Mouse (Mus musculus) CH12.LX (cell line): Measurements from ENCODE around the gene Rtn1. TPM values are rescaled to one million over a fixed set of nuclear protein-coding genes. Genes with fewer than 3 reads are reported as not detected.

Experiments
- DNase-seq: peaks from one replicate; pipeline ENCODE4 v3.0.0-alpha.2; 2013; ENCODE audit errors: extremely low read depth
- H3K27ac ChIP-seq: 2 replicates; pipeline ENCODE4 v1.5.1; 2012; ENCODE audit warnings: low read depth, mild to moderate bottlenecking, control low read depth, moderate library complexity; ENCODE audit not compliant: insufficient read depth
- H3K27me3 ChIP-seq: replicated peaks from 2 replicates; pipeline ENCODE3; 2012; ENCODE audit warnings: inconsistent platforms
- H3K36me3 ChIP-seq, 2 experiments: replicated peaks in 1 of 2; 2 replicates each; pipeline versions ENCODE3 to v1.6.1; 2012; ENCODE audit warnings: inconsistent platforms in 1 of 2, low read length in 1 of 2, mild to moderate bottlenecking in 1 of 2, mixed read lengths in 1 of 2, moderate library complexity in 1 of 2; ENCODE audit not compliant: control insufficient read depth in 1 of 2, insufficient read depth in 1 of 2
- H3K4me1 ChIP-seq, 2 experiments: 2 replicates each; pipeline ENCODE4 v1.6.1; 2012; ENCODE audit warnings: inconsistent platforms in 1 of 2, moderate library complexity in 1 of 2; ENCODE audit not compliant: insufficient read depth in 2 of 2, control insufficient read depth in 1 of 2
- H3K4me2 ChIP-seq: 2 replicates; pipeline ENCODE4 v1.6.1; 2012; ENCODE audit warnings: low read depth, mild to moderate bottlenecking, control low read depth; ENCODE audit not compliant: poor library complexity, insufficient read depth, severe bottlenecking
- H3K4me3 ChIP-seq, 3 experiments: fragments of 150-350 bp in 1 of 3; sonication (generic) in 1 of 3; replicated peaks in 1 of 3; 2 replicates each; pipeline versions ENCODE3 to v1.5.1; 2011 to 2012; ENCODE audit warnings: low read depth in 2 of 3, low read length in 2 of 3, mild to moderate bottlenecking in 2 of 3, moderate library complexity in 2 of 3, control low read depth in 1 of 3, improper control_type of control experiment in 1 of 3, inconsistent platforms in 1 of 3, mixed read lengths in 1 of 3; ENCODE audit not compliant: poor library complexity in 1 of 3
- H3K79me2 ChIP-seq: replicated peaks from 2 replicates; pipeline ENCODE4 v1.6.1; 2012; ENCODE audit warnings: mild to moderate bottlenecking, moderate library complexity; ENCODE audit not compliant: control insufficient read depth, poor library complexity, insufficient read depth, severe bottlenecking; ENCODE audit errors: extremely low read depth
- H3K9ac ChIP-seq: 2 replicates; pipeline ENCODE4 v1.6.1; 2012; ENCODE audit warnings: low read depth, mild to moderate bottlenecking, control low read depth, moderate library complexity; ENCODE audit not compliant: insufficient read depth
- H3K9me3 ChIP-seq: replicated peaks from 2 replicates; pipeline ENCODE3; 2012; ENCODE audit warnings: low read length, inconsistent platforms, mixed read lengths
- CHD1 ChIP-seq: IDR thresholded peaks from 2 replicates; pipeline ENCODE4 v1.6.1; 2012; ENCODE audit warnings: low read depth, low read length, improper control_type of control experiment, inconsistent platforms
- CTCF ChIP-seq, 2 experiments: IDR thresholded peaks in 1 of 2; conservative IDR thresholded peaks in 1 of 2; 2 replicates each; pipeline ENCODE4 v1.5.1; 2011 to 2012; ENCODE audit warnings: low read depth in 2 of 2, low read length in 2 of 2, improper control_type of control experiment in 1 of 2, inconsistent platforms in 1 of 2, mild to moderate bottlenecking in 1 of 2, moderate library complexity in 1 of 2
- E2F4 ChIP-seq: IDR thresholded peaks from 2 replicates; pipeline ENCODE4 v1.6.1; 2011; ENCODE audit warnings: low read depth, low read length, improper control_type of control experiment; ENCODE audit not compliant: insufficient replicate concordance
- ELF1 ChIP-seq: IDR thresholded peaks from 2 replicates; pipeline ENCODE4 v1.6.1; 2014; ENCODE audit warnings: low read depth, mild to moderate bottlenecking, inconsistent platforms, low read length, improper control_type of control experiment
- EP300 ChIP-seq: IDR thresholded peaks from 2 replicates; pipeline ENCODE4 v1.6.1; 2011; ENCODE audit warnings: low read length, improper control_type of control experiment
- ETS1 ChIP-seq: conservative IDR thresholded peaks from 2 replicates; pipeline ENCODE4 v1.6.1; 2012; ENCODE audit warnings: low read depth, mild to moderate bottlenecking, inconsistent platforms, low read length, improper control_type of control experiment, moderate library complexity
- HCFC1 ChIP-seq: IDR thresholded peaks from 2 replicates; pipeline ENCODE4 v1.6.1; 2012; ENCODE audit warnings: low read depth, mild to moderate bottlenecking, inconsistent platforms, low read length, improper control_type of control experiment
- JUN ChIP-seq: IDR thresholded peaks from 2 replicates; pipeline ENCODE4 v1.6.1; 2011; ENCODE audit warnings: low read depth, mild to moderate bottlenecking, low read length, improper control_type of control experiment, moderate library complexity; ENCODE audit not compliant: insufficient read depth
- JUND ChIP-seq: conservative IDR thresholded peaks from 2 replicates; pipeline ENCODE4 v1.6.1; 2011; ENCODE audit warnings: low read depth, low read length, improper control_type of control experiment
- MAZ ChIP-seq: IDR thresholded peaks from 2 replicates; pipeline ENCODE4 v1.6.1; 2012; ENCODE audit warnings: low read depth, mild to moderate bottlenecking, inconsistent platforms, low read length, improper control_type of control experiment, moderate library complexity
- NELFE ChIP-seq: IDR thresholded peaks from 2 replicates; pipeline ENCODE4 v1.6.1; 2011; ENCODE audit warnings: low read depth, low read length, improper control_type of control experiment
- NRF1 ChIP-seq: IDR thresholded peaks from 2 replicates; pipeline ENCODE4 v1.6.1; 2014; ENCODE audit warnings: low read depth, mild to moderate bottlenecking, inconsistent platforms, low read length, improper control_type of control experiment, moderate library complexity
- POLR2A ChIP-seq: IDR thresholded peaks from 2 replicates; pipeline ENCODE4 v1.6.1; 2011; ENCODE audit warnings: low read depth, mild to moderate bottlenecking, improper control_type of control experiment, low read length
- POLR2AphosphoS2 ChIP-seq: IDR thresholded peaks from 2 replicates; pipeline ENCODE4 v1.6.1; 2011; ENCODE audit warnings: low read depth, low read length, improper control_type of control experiment
- RAD21 ChIP-seq: IDR thresholded peaks from 2 replicates; pipeline ENCODE4 v1.6.1; 2011; ENCODE audit warnings: low read depth, mild to moderate bottlenecking, low read length, improper control_type of control experiment, moderate library complexity
- RCOR1 ChIP-seq: conservative IDR thresholded peaks from 2 replicates; pipeline ENCODE4 v1.6.1; 2012; ENCODE audit warnings: low read depth, mild to moderate bottlenecking, inconsistent platforms, low read length, improper control_type of control experiment
- TBP ChIP-seq: conservative IDR thresholded peaks from 2 replicates; pipeline ENCODE4 v1.6.1; 2011; ENCODE audit warnings: low read depth, low read length, improper control_type of control experiment
- TCF12 ChIP-seq: IDR thresholded peaks from 2 replicates; pipeline ENCODE4 v1.6.1; 2014; ENCODE audit warnings: low read depth, mild to moderate bottlenecking, inconsistent platforms, low read length, improper control_type of control experiment
- USF2 ChIP-seq: conservative IDR thresholded peaks from 2 replicates; pipeline ENCODE4 v1.6.1; 2011; ENCODE audit warnings: low read depth, low read length, improper control_type of control experiment
- ZC3H11A ChIP-seq: IDR thresholded peaks from 2 replicates; pipeline ENCODE4 v1.6.1; 2012; ENCODE audit warnings: low read depth, mild to moderate bottlenecking, inconsistent platforms, low read length, improper control_type of control experiment
- ZMIZ1 ChIP-seq: IDR thresholded peaks from 2 replicates; pipeline ENCODE4 v1.6.1; 2012; ENCODE audit warnings: low read depth, mild to moderate bottlenecking, inconsistent platforms, low read length, improper control_type of control experiment
- ZNF384 ChIP-seq: IDR thresholded peaks from 2 replicates; pipeline ENCODE4 v1.6.1; 2012; ENCODE audit warnings: low read depth, low read length, improper control_type of control experiment, inconsistent platforms
- dilution Hi-C: fragments of 300-500 bp; cut with MboI; formaldehyde crosslinking; loops from 2 replicates; pipeline ENCODE4 v1.14.3; 2020; ENCODE audit warnings: low sequenced_read_pairs; ENCODE audit not compliant: extremely low pct_unique_long_range_greater_than_20kb, extremely low pct_ligation_motif_present
- in situ Hi-C: fragments of 300-500 bp; cut with MboI; formaldehyde crosslinking; loops from 3 replicates; pipeline ENCODE4 v1.14.3; 2019; ENCODE audit warnings: low sequenced_read_pairs, low pct_ligation_motif_present, low pct_unique_long_range_greater_than_20kb, mixed read lengths
- polyA plus RNA-seq: library from polyadenylated mRNA; unstranded; fragments of >175 nt; gene quantifications from 2 replicates; pipeline ENCODE4 v1.2.1, GENCODE M21; 2012; ENCODE audit warnings: low read depth; ENCODE audit not compliant: insufficient read length
- total RNA-seq, 2 experiments: library from RNA; depleted of rRNA; stranded (reverse); fragments of 300-350 nt in 1 of 2; fragments of >200 nt in 1 of 2; gene quantifications; 2 replicates each; pipeline ENCODE4 v1.2.3; 2012 to 2014

Gene Rtn1
- total and polyA plus RNA-seq, 3 experiments: 0.08 to 0.17 TPM; not detected in 1

- H3K36me3 ChIP-seq: no peaks in the 10 kb centered on the region
- no peak overlapping the region for H3K27ac ChIP-seq
- no peak for DNase-seq
- in situ Hi-C loops (no loop called here), dilution Hi-C loops (no loop called here)
- H3K9ac ChIP-seq: no peak overlapping the region
- H3K79me2 ChIP-seq: no peaks in the 10 kb centered on the region
- H3K9me3 ChIP-seq: peaks cover 4% of the 10 kb centered on the region
- no peak for TF ChIP-seq RCOR1
- no peak for TF ChIP-seq CHD1
- no peak for TF ChIP-seq CTCF (conservative IDR thresholded peaks at IDR 0.05 in 1 of 2, IDR thresholded peaks at IDR 0.05 in 1 of 2; ENCODE audit: low read depth in 2 of 2, low read length in 2 of 2)
- TF ChIP-seq TCF12: no peak
- TF ChIP-seq EP300: no peak
- no peak for TF ChIP-seq ETS1
- TF ChIP-seq ZMIZ1: no peak
- TF ChIP-seq USF2: no peak
- TF ChIP-seq TBP: no peak
- TF ChIP-seq POLR2A: no peak
- no peak for TF ChIP-seq ZNF384
- TF ChIP-seq NELFE: no peak
- TF ChIP-seq JUND: no peak
- H3K4me3 ChIP-seq: no peak overlapping the region
- H3K4me2 ChIP-seq: no peak overlapping the region
- no peaks in the 10 kb centered on the region for H3K27me3 ChIP-seq
- no peaks in the 10 kb centered on the region for H3K4me1 ChIP-seq
Observed at GRCm38 (mm10) chr12:72179561-72179960, 229.3 kb downstream of the Rtn1 start.

- Histone ChIP-seq H3K9ac (no peak overlapping the region), H3K4me1 (no peaks in the 10 kb centered on the region), H3K79me2 (no peaks in the 10 kb centered on the region), H3K4me3 (no peak overlapping the region), H3K27me3 (no peaks in the 10 kb centered on the region), H3K36me3 (no peaks in the 10 kb centered on the region), H3K4me2 (no peak overlapping the region), H3K27ac (no peak overlapping the region), H3K9me3 (peaks cover 4% of the 10 kb centered on the region)
- DNase-seq: no peak
- dilution Hi-C loops (no loop called here), in situ Hi-C loops (no loop called here)
- TF ChIP-seq EP300: no peak
- TF ChIP-seq ZC3H11A: no peak
- TF ChIP-seq JUN: no peak
- TF ChIP-seq NELFE: no peak
- no peak for TF ChIP-seq RAD21
- TF ChIP-seq NRF1: no peak
- no peak for TF ChIP-seq POLR2AphosphoS2
- no peak for TF ChIP-seq MAZ
- no peak for TF ChIP-seq TBP
- TF ChIP-seq E2F4: no peak
- no peak for TF ChIP-seq HCFC1
- no peak for TF ChIP-seq ELF1
- TF ChIP-seq CHD1: no peak
Observed at GRCm38 (mm10) chr12:72178322-72178721, 230.5 kb downstream of the Rtn1 start.

Other genes starting within 250 kb of the Rtn1 start
- gene Ccdc175, start 224.0 kb downstream of the Rtn1 start, total RNA-seq (2012; rRNA removed): not detected in 2 replicates
- gene Ccdc175, start 224.0 kb downstream of the Rtn1 start, total RNA-seq (2014; rRNA removed): not detected in 2 replicates
- gene Ccdc175, start 224.0 kb downstream of the Rtn1 start, polyA plus RNA-seq: not detected in 2 replicates
- not detected in 2 replicates for gene Lrrc9, start 32.8 kb upstream of the Rtn1 start, total RNA-seq (2012; rRNA removed)
- not detected in 2 replicates for gene Lrrc9, start 32.8 kb upstream of the Rtn1 start, total RNA-seq (2014; rRNA removed)
- not detected in 2 replicates for gene Lrrc9, start 32.8 kb upstream of the Rtn1 start, polyA plus RNA-seq
- 2.9 and 3.1 TPM in 2 replicates for gene Pcnx4, start 127.3 kb upstream of the Rtn1 start, total RNA-seq (2012; rRNA removed)
- 1.5 and 1.9 TPM in 2 replicates for gene Pcnx4, start 127.3 kb upstream of the Rtn1 start, total RNA-seq (2014; rRNA removed)
- 2.1 and 2.9 TPM in 2 replicates for gene Pcnx4, start 127.3 kb upstream of the Rtn1 start, polyA plus RNA-seq
- not detected in 2 replicates for gene Gm4756, start 240.6 kb upstream of the Rtn1 start, total RNA-seq (2012; rRNA removed)
- not detected in 2 replicates for gene Gm4756, start 240.6 kb upstream of the Rtn1 start, total RNA-seq (2014; rRNA removed)
- not detected in 2 replicates for gene Gm4756, start 240.6 kb upstream of the Rtn1 start, polyA plus RNA-seq